Mouse (Mus musculus) heart, embryonic 14.5 days (tissue): ENCODE measurements at regions not wholly inside any gene's neighbourhood (a gene's known extent, or its start where the extent isn't known, plus 50 kb on each side); places are given as distances from the start of the nearest gene placed in this dataset.

Experiments
- ATAC-seq: fragments of 200-750 bp; cut with Nextera tagmentation; 2 replicates; pipeline ENCODE4 v1.8.0; 2017; ENCODE audit warnings: low read depth, moderate TSS enrichment; ENCODE audit not compliant: insufficient number of reproducible peaks, insufficient read depth, low FRiP score
- H3K27ac ChIP-seq, 2 experiments: fragments of 200-500 bp in 1 of 2; fragments of 300-500 bp in 1 of 2; sonication (generic) in 1 of 2; replicated peaks in 1 of 2; 2 replicates each; pipeline ENCODE4 v1.5.1; 2012 to 2014; ENCODE audit warnings: low read depth in 2 of 2, low read length in 2 of 2, control low read depth in 1 of 2, mild to moderate bottlenecking in 1 of 2, mixed read lengths in 1 of 2; ENCODE audit not compliant: control insufficient read depth in 1 of 2, insufficient read depth in 1 of 2
- H3K27me3 ChIP-seq: fragments of 300-500 bp; sonication (generic); 2 replicates; pipeline ENCODE4 v1.6.1; 2014; ENCODE audit warnings: mild to moderate bottlenecking, low read length, control low read depth; ENCODE audit not compliant: control insufficient read depth, insufficient read depth
- H3K36me3 ChIP-seq: fragments of 300-500 bp; sonication (generic); 2 replicates; pipeline ENCODE4 v1.6.1; 2014; ENCODE audit warnings: mild to moderate bottlenecking, control low read depth, low read length, mixed read lengths; ENCODE audit not compliant: control insufficient read depth, insufficient read depth
- H3K4me1 ChIP-seq, 2 experiments: fragments of 200-500 bp in 1 of 2; fragments of 300-500 bp in 1 of 2; sonication (generic) in 1 of 2; 2 replicates each; pipeline ENCODE4 v1.6.1; 2012 to 2014; ENCODE audit warnings: low read length in 2 of 2, control low read depth in 1 of 2, mixed read lengths in 1 of 2; ENCODE audit not compliant: control insufficient read depth in 2 of 2, insufficient read depth in 2 of 2
- H3K4me2 ChIP-seq: fragments of 300-500 bp; sonication (generic); 2 replicates; pipeline ENCODE4 v1.6.1; 2014; ENCODE audit warnings: mild to moderate bottlenecking, low read length
- H3K4me3 ChIP-seq, 2 experiments: fragments of 200-500 bp in 1 of 2; fragments of 300-500 bp in 1 of 2; sonication (generic) in 1 of 2; 2 replicates each; pipeline ENCODE4 v1.5.1; 2012 to 2014; ENCODE audit warnings: low read length in 2 of 2, mild to moderate bottlenecking in 2 of 2, control low read depth in 1 of 2, low read depth in 1 of 2, moderate library complexity in 1 of 2; ENCODE audit not compliant: control insufficient read depth in 1 of 2, insufficient read depth in 1 of 2
- H3K9ac ChIP-seq: fragments of 300-500 bp; sonication (generic); 2 replicates; pipeline ENCODE4 v1.6.1; 2014; ENCODE audit warnings: mild to moderate bottlenecking, low read length
- H3K9me3 ChIP-seq: fragments of 300-500 bp; sonication (generic); 2 replicates; pipeline ENCODE4 v1.6.1; 2016; ENCODE audit warnings: low read length, control low read depth; ENCODE audit not compliant: control insufficient read depth
- WGBS: fragments of 180-500 bp; shearing (Covaris S2); extraction: QIAGEN DNeasy Blood & Tissue Kit; methylation state at CpG from one replicate; pipeline ENCODE4 v1.1.7; 2014; 5-methylcytosine and 5-hydroxymethylcytosine counted together

GRCm38 (mm10) chr8:113394319-113394718 lies 241.1 kb upstream of the Mon1b start:
- no peak for ATAC-seq

GRCm38 (mm10) chr8:113405158-113405557 lies 230.2 kb upstream of the Mon1b start:
- Histone ChIP-seq H3K4me3 (no peak overlapping the region), H3K27ac (no peak overlapping the region), H3K4me2 (no peak overlapping the region), H3K27me3 (no peaks in the 10 kb centered on the region), H3K9me3 (no peaks in the 10 kb centered on the region), H3K9ac (no peak overlapping the region), H3K36me3 (no peaks in the 10 kb centered on the region), H3K4me1 (no peaks in the 10 kb centered on the region)
- ATAC-seq = no peak
- whole genome bisulfite sequencing = 63% methylated on average over 4 of the region's 4 CpGs

More at GRCm38 (mm10) chr8:113394319-113394718, 241.1 kb upstream of the Mon1b start:
- Histone ChIP-seq H3K27me3 (no peaks in the 10 kb centered on the region), H3K4me1 (0 out of 4 replicates have a peak, but pooled peaks cover 0 to 3% of the 10 kb centered on the region in 2 experiments), H3K4me3 (no peak overlapping the region), H3K9ac (no peak overlapping the region), H3K4me2 (no peak overlapping the region), H3K9me3 (no peaks in the 10 kb centered on the region), H3K36me3 (no peaks in the 10 kb centered on the region), H3K27ac (no peak overlapping the region; a peak in 1 of 4 replicates)
- WGBS = 35% methylated on average over 4 of the region's 4 CpGs

GRCm38 (mm10) chr8:113419352-113419751 lies 216.0 kb upstream of the Mon1b start:
- Histone ChIP-seq H3K4me2 (no peak overlapping the region), H3K27me3 (no peaks in the 10 kb centered on the region), H3K9ac (no peak overlapping the region), H3K36me3 (no peaks in the 10 kb centered on the region), H3K4me1 (no peaks in the 10 kb centered on the region), H3K27ac (no peak overlapping the region), H3K4me3 (no peak overlapping the region), H3K9me3 (no peaks in the 10 kb centered on the region)
- no peak for ATAC-seq
- WGBS = 71% methylated on average over 3 of the region's 3 CpGs

GRCm38 (mm10) chr8:113422651-113423050 lies 212.7 kb upstream of the Mon1b start:
- H3K9me3 ChIP-seq = no peaks in the 10 kb centered on the region
- no peak overlapping the region for H3K4me3 ChIP-seq
- 65% methylated on average over 2 of the region's 2 CpGs for WGBS
- H3K27ac ChIP-seq = no peak overlapping the region
- H3K4me1 ChIP-seq = no peaks in the 10 kb centered on the region
- no peak overlapping the region for H3K9ac ChIP-seq
- no peak for ATAC-seq
- H3K27me3 ChIP-seq = no peaks in the 10 kb centered on the region
- H3K36me3 ChIP-seq = no peaks in the 10 kb centered on the region
- H3K4me2 ChIP-seq = no peak overlapping the region

- WGBS = 65% methylated on average over 7 of the region's 7 CpGs
- no peaks in the 10 kb centered on the region for H3K36me3 ChIP-seq
- H3K4me1 ChIP-seq = no peaks in the 10 kb centered on the region
- H3K27ac ChIP-seq = no peak overlapping the region
- no peak overlapping the region for H3K9ac ChIP-seq
- no peak for ATAC-seq
- H3K27me3 ChIP-seq = no peaks in the 10 kb centered on the region
- H3K4me3 ChIP-seq = no peak overlapping the region
- no peaks in the 10 kb centered on the region for H3K9me3 ChIP-seq
- no peak overlapping the region for H3K4me2 ChIP-seq
Measured at GRCm38 (mm10) chr8:113439088-113439487, 196.3 kb upstream of the Mon1b start.

- H3K4me1 ChIP-seq = no peaks in the 10 kb centered on the region
- no peaks in the 10 kb centered on the region for H3K36me3 ChIP-seq
- ATAC-seq = no peak
- WGBS = 72% methylated on average over 2 of the region's 2 CpGs
- H3K27me3 ChIP-seq = no peaks in the 10 kb centered on the region
- no peak overlapping the region for H3K4me3 ChIP-seq
- no peak overlapping the region for H3K27ac ChIP-seq
- H3K9ac ChIP-seq = no peak overlapping the region
- no peak overlapping the region for H3K4me2 ChIP-seq
- H3K9me3 ChIP-seq = no peaks in the 10 kb centered on the region
Measured at GRCm38 (mm10) chr8:113454022-113454421, 181.4 kb upstream of the Mon1b start.

- no peak overlapping the region for H3K4me3 ChIP-seq
- H3K27ac ChIP-seq = no peak overlapping the region
- WGBS = 83% methylated on average over 9 of the region's 9 CpGs
- no peak for ATAC-seq
- H3K9me3 ChIP-seq = no peaks in the 10 kb centered on the region
- no peaks in the 10 kb centered on the region for H3K4me1 ChIP-seq
- H3K36me3 ChIP-seq = no peaks in the 10 kb centered on the region
- no peak overlapping the region for H3K9ac ChIP-seq
- no peak overlapping the region for H3K4me2 ChIP-seq
- no peaks in the 10 kb centered on the region for H3K27me3 ChIP-seq
Measured at GRCm38 (mm10) chr8:113464625-113465024, 170.8 kb upstream of the Mon1b start.

GRCm38 (mm10) chr8:113465156-113465555 lies 170.2 kb upstream of the Mon1b start:
- 69% methylated on average over 11 of the region's 11 CpGs for WGBS
- H3K9ac ChIP-seq = no peak overlapping the region
- no peak overlapping the region for H3K4me2 ChIP-seq
- no peaks in the 10 kb centered on the region for H3K4me1 ChIP-seq
- H3K36me3 ChIP-seq = no peaks in the 10 kb centered on the region
- no peaks in the 10 kb centered on the region for H3K27me3 ChIP-seq
- H3K9me3 ChIP-seq = no peaks in the 10 kb centered on the region
- no peak overlapping the region for H3K4me3 ChIP-seq
- H3K27ac ChIP-seq = no peak overlapping the region
- no peak for ATAC-seq
